Mouse (Mus musculus) lung, adult 2 months (tissue): ENCODE measurements around the gene Dcps.

Source experiments
- CTCF ChIP-seq: fragments of 200-500 bp; IDR thresholded peaks from 2 replicates; pipeline ENCODE4 v1.5.1; 2011; ENCODE audit warnings: mild to moderate bottlenecking, low read length, control low read depth; ENCODE audit not compliant: insufficient read depth
- POLR2A ChIP-seq: fragments of 200-500 bp; IDR thresholded peaks from 2 replicates; pipeline ENCODE4 v1.6.1; 2011; ENCODE audit warnings: low read depth, mild to moderate bottlenecking, control low read depth, low read length, borderline replicate concordance; ENCODE audit errors: extremely low read depth

GRCm38 (mm10) chr9:35161721-35162120 is 14.1 kb downstream of the Dcps start:
- no peak for TF ChIP-seq POLR2A
- TF ChIP-seq CTCF: no peak
